Mouse (Mus musculus) kidney, adult 9 months (tissue): ENCODE data around the gene Htra2.
A peak's percentile ranks its signal among the peaks of the same experiment; 100 is the strongest.

Experiments
- DNase-seq: peaks from one replicate; pipeline ENCODE4 v3.0.0; 2022

Htra2 gene

GRCm38 (mm10) chr6:83031111-83031510 is 24.0 kb downstream of the Htra2 start:
- DNase-seq: no peak

- no peak for DNase-seq
Measured at GRCm38 (mm10) chr6:83029777-83030176, 25.3 kb downstream of the Htra2 start.

DNA sequence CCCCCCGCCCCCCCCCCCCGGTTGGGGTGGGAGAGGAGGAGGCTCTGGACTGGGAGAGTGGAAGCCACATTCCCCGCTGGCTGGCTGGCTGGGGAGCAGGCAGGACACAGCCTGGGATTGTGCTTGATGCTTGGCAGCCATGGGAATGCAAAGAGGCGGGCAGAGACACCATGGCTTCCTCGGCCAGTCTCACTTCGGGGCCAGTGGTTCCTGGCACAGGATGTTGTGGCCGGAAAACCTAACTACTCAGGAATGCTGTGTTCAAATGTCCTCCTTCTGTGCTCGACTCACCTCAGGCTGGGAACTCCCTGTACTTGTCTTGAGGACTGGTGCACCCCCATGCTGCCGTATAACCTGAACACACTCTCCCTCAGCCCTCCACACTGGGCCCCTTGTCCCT is 27.4 kb downstream of the Htra2 start:
- no peak for DNase-seq

DNA sequence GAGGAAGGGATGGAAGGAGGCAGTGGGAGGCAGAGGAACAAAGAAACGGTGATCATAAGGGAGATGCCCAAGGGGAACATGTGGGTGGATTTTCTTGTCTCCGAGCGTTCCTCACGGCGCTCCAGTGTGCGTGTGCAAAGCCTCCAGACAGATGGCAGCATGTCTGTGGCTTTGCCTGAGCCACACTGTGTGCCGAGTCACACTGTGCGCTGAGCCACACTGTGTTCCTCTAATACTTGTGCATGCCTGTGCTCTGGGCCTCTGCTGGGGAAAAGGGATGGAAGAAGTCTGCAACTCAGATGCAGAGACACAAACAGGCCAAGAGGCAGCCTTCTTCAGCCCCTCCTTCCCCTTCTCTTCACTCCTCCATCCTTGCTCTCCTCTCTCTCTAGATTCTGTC is 27.8 kb downstream of the Htra2 start:
- DNase-seq: no peak

- DNase-seq: no peak
Measured at GRCm38 (mm10) chr6:83025221-83025620, 29.9 kb downstream of the Htra2 start.

DNA sequence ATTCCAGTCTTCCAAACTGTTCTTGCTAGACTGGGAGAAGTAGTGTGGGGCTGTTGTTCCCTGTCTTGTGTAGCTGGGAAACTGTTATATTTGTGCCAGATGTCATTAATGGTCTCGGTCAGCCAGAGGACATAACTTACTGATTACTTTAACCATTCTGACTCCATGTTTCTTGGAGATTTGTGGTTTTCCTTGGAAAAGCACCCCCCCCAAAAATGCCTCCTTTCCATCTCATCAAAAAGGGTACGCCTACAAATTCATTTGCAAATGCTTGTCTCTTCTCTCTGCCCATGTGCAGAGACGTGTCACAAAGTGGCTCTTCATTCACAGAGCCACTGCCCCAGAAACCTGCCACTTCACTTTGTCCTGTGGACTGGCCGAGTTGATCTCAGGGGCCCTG is 30.7 kb downstream of the Htra2 start:
- no peak for DNase-seq

DNA sequence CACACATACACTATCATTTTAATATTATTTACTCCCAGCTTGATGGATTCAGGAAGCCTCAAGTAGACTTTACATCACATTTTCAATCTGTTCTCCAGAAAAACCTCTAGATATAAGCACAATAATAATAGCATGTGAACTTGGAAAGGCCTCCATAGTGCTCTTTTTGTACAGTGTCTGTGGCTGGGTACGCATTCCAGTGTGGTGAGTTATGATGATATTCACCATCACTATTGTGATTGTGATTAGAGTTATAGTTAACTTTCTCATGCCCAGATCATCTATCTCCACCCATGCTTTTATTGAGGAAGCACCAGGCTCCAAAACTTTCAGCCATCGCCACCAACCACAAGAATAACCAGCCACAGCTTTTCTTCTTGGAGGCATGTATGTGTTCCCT is 31.3 kb downstream of the Htra2 start:
- DNase-seq: no peak

DNA sequence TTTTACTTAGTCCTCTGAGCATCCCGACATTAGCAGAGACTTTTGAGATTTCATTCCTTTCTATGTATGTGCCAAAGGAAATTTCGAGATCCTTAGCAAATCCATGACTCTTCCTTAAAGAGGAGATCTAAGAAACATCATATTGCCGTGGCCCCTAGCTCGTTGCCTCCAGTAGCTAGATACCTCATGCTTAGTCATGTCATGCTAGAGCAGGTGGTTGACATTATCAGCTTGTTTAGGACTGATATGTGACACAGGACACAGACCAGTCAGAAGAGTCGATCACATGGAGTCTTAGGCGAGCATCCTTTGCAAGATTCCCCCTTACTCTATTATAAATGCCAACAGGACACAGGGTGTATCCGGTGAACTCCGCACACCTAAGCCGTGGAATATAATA is 32.1 kb downstream of the Htra2 start:
- DNase-seq: no peak

- no peak for DNase-seq
Measured at GRCm38 (mm10) chr6:83020836-83021593, 34.1 kb downstream of the Htra2 start.

DNA sequence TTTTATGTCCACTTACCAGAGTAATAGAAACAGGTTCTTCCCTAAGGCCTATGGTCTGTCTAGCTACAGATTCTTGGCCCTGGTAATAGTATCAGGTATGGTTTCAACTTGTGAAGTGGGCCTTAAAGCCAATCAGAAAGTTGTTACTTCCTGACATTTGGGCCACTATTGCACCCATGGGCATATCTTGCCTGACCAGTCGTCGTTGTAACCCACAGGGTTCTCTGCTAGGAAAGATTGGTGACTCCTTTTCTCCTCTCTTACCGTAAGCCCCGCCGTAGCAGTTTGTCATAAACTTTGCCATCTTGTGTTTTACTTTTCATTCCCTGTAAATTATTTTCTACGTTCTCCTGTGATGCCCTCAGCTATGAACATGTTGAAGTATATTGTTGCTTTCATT is 35.0 kb downstream of the Htra2 start:
- no peak for DNase-seq

- no peak for DNase-seq
Measured at GRCm38 (mm10) chr6:83019044-83019443, 36.0 kb downstream of the Htra2 start.

GRCm38 (mm10) chr6:83017190-83017589 is 37.9 kb downstream of the Htra2 start:
- DNase-seq: no peak

DNA sequence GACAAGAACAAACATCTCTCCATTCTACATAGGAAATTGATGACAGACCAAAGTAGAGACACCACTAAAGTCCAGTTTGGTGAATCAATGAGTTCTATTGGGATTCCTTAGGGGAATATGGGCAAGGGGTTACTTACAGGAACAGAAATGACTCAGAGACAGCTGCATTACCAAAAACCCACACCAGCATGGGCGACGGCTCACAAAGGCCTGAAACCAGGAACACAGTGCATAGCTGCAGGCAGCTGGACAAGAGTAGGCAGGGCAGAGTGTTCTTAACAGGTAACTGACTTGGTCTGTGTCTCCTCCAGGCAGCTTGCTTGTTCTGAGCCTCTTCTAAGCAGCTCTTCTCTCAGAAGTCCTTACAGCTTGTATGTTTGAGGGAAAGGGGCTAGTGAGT is 39.3 kb downstream of the Htra2 start:
- DNase-seq: no peak

DNA sequence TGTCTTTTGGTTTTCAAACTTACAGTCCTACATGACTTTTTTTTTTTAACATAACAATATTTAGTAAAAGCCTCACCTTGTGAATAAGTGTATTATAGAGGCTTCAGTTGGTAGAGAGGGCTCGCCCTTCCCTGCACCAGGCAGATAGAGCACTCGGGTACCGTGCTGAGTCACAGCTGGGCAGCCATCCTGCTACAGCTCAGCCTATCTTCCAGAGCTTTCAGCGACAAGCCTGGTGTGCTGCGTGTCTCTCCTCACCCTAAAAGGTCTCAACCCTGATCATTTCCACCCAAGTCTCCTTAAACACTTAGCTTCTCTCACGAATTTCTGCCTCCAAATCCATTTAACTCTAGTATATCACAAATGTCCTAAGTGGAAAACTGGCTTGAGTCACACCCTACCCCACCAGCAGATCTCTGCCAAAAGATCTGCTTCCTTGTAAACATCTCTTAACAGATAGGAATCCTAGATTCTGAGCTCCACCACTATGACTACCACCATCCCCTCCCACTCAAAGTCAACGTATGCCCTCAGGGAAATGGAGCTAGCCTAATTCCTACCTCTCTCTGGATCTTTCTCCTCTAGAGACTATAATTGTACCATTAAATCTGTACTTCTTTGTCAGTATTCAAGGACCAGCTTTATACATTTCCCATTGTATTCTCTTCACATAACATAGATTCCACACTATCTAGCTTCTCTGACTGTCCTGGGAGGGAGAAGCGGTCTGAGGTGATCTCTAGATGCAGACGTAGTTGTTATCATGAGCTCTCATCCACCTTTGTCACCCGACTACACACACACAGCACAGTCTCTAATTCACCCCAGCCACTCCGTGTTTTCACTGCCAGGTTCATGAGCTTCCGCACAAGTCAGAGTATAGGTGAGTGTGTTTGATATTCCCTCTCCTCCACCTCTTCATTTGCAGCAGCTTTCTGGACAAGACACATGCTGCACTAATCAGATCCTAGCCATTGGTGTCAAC is 40.3 kb downstream of the Htra2 start:
- no peak for DNase-seq

- no peak for DNase-seq
Measured at GRCm38 (mm10) chr6:83013444-83013843, 41.6 kb downstream of the Htra2 start.

GRCm38 (mm10) chr6:83011756-83012155 is 43.3 kb downstream of the Htra2 start:
- no peak for DNase-seq

GRCm38 (mm10) chr6:83011255-83011654 is 43.8 kb downstream of the Htra2 start:
- no peak for DNase-seq

GRCm38 (mm10) chr6:83010010-83010409 is 45.1 kb downstream of the Htra2 start:
- DNase-seq: no peak

GRCm38 (mm10) chr6:83008659-83009058 is 46.4 kb downstream of the Htra2 start:
- no peak for DNase-seq

GRCm38 (mm10) chr6:83006114-83006513 is 49.0 kb downstream of the Htra2 start:
- DNase-seq: no peak

DNA sequence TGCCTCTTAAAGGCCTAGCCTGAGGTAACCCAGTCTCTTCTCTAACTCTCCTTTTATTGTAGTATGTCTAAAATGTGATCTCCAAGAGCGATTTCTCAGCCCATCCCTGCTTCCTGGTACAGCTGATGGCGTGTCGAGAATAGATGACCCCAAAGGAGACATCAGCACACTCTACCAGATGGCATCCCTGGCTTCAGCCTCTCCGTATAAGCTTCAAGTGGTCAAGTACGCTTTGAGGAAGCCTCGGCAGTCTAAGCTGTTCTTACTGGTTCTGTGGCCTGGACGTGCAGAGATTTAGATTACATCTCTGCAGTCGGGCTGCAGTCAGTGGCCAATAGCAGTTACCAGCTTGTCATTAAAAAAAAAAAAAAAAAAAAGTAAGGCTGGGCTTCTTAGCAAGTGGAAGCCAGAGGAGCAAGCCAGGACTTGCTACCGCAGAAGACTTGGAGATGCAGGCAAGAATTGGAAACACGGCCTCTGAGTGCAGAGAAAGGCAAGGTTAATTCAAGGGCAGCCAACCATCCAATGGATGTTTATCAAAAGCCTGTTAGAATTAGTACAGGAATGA is 49.5 kb downstream of the Htra2 start:
- no peak for DNase-seq

GRCm38 (mm10) chr6:83004872-83005271 is 50.2 kb downstream of the Htra2 start:
- DNase-seq: peak; percentile 35

- no peak for DNase-seq
Measured at GRCm38 (mm10) chr6:83004309-83004708, 50.8 kb downstream of the Htra2 start.

GRCm38 (mm10) chr6:83003850-83004249 is 51.2 kb downstream of the Htra2 start:
- no peak for DNase-seq
